Mouse (Mus musculus): ENCODE data around the gene Zfp57. TPM values are rescaled to one million over a fixed set of nuclear protein-coding genes. Genes with fewer than 3 reads are reported as not detected.

The Zfp57 gene
- polyA plus RNA-seq, 1 experiment: 16.5 TPM

DNA sequence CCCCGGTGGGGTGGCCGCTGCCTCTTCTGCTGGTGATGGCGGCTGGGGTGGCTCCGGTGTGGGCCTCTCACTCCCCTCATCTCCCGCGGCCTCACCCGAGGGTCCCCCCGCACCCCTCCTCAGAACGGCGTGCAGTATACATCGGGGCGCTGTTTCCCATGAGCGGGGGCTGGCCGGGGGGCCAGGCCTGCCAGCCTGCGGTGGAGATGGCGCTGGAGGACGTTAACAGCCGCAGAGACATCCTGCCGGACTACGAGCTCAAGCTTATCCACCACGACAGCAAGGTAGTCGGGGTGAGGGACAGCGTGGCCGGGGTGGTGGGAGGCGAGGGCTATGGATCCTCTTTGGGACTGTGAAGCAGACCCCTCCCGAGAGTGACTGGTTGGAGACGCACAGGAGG, 49.9 kb downstream of the Zfp57 start:
- Histone ChIP-seq H3K4me3 (ENCODE audit: control insufficient read depth, low read depth, low read length) (peak overlapping the region; percentile 75), H3K27ac (ENCODE audit: control insufficient read depth, insufficient read depth, low read depth, low read length) (no peak overlapping the region), H3K27me3 (ENCODE audit: control insufficient read depth, insufficient read depth, low read length) (no peaks in the 10 kb centered on the region; the same call in 1 of the 2 replicates), H3K4me1 (ENCODE audit: control insufficient read depth, insufficient read depth, low read length) (peaks cover 23% of the 10 kb centered on the region), H3K36me3 (ENCODE audit: control insufficient read depth, insufficient read depth, low read length) (no peaks in the 10 kb centered on the region)
- TF ChIP-seq POLR2A (IDR thresholded peaks at IDR 0.05; ENCODE audit: control insufficient read depth, low read depth, low read length) (no peak), CTCF (IDR thresholded peaks at IDR 0.05; ENCODE audit: control insufficient read depth, insufficient read depth, insufficient replicate concordance, low read depth, low read length) (no peak)

DNA sequence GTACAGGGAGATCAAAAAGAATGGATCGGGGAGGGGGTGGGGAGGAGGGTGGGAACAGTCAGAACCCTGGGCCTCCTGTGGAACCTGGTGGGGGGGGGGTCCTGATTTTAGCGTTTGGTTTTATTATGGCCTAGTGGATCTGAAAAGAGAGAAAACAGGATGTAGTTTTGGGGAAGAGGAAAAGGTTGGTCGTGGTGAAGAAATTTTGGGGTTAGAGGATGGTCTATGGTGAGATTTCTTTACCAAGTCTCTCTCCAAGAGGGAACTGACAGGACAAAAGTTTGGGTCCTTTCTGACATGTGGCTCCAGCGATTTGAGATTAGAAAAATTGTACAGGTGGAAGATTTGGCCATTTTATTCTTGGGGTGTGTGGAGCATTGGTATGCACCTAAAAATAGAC, 50.8 kb downstream of the Zfp57 start:
- no peaks in the 10 kb centered on the region for H3K27me3 ChIP-seq (ENCODE audit: control insufficient read depth, insufficient read depth, low read length)
- no peak overlapping the region for H3K27ac ChIP-seq (ENCODE audit: control insufficient read depth, insufficient read depth, low read depth, low read length)
- H3K4me1 ChIP-seq (ENCODE audit: control insufficient read depth, insufficient read depth, low read length): peaks cover 20% of the 10 kb centered on the region
- H3K36me3 ChIP-seq (ENCODE audit: control insufficient read depth, insufficient read depth, low read length): no peaks in the 10 kb centered on the region
- no peak overlapping the region for H3K4me3 ChIP-seq (ENCODE audit: control insufficient read depth, low read depth, low read length)
- TF ChIP-seq POLR2A (IDR thresholded peaks at IDR 0.05; ENCODE audit: control insufficient read depth, low read depth, low read length) (no peak), CTCF (IDR thresholded peaks at IDR 0.05; ENCODE audit: control insufficient read depth, insufficient read depth, insufficient replicate concordance, low read depth, low read length) (no peak)

- H3K4me3 ChIP-seq (ENCODE audit: control insufficient read depth, low read depth, low read length): peak overlapping the region; percentile 80
- no peak for TF ChIP-seq POLR2A (IDR thresholded peaks at IDR 0.05; ENCODE audit: control insufficient read depth, low read depth, low read length)
- TF ChIP-seq CTCF (IDR thresholded peaks at IDR 0.05; ENCODE audit: control insufficient read depth, insufficient read depth, insufficient replicate concordance, low read depth, low read length): no peak
- no peaks in the 10 kb centered on the region for H3K36me3 ChIP-seq (ENCODE audit: control insufficient read depth, insufficient read depth, low read length)
- no peaks in the 10 kb centered on the region for H3K27me3 ChIP-seq (ENCODE audit: control insufficient read depth, insufficient read depth, low read length)
- peaks cover 2% of the 10 kb centered on the region; the same call in 1 of the 2 replicates for H3K4me1 ChIP-seq (ENCODE audit: control insufficient read depth, insufficient read depth, low read length)
- no peak overlapping the region for H3K27ac ChIP-seq (ENCODE audit: control insufficient read depth, insufficient read depth, low read depth, low read length)
Observed at GRCm38 (mm10) chr17:37056957-37057356, 56.0 kb downstream of the Zfp57 start.

Other genes with a start within 250 kb of the Zfp57 start
- not detected in 2 replicates for gene H2-M10.5, start 228.3 kb upstream of the Zfp57 start, polyA plus RNA-seq (2012; rRNA removed)
- not detected in 2 replicates for gene H2-M10.6, start 189.0 kb upstream of the Zfp57 start, polyA plus RNA-seq (2012; rRNA removed)
- gene Trim26, start 164.0 kb upstream of the Zfp57 start, polyA plus RNA-seq (2012; rRNA removed): 18.5 and 22.0 TPM in 2 replicates
- gene Trim15, start 134.0 kb upstream of the Zfp57 start, polyA plus RNA-seq (2012; rRNA removed): not detected in 2 replicates
- gene Trim10, start 131.6 kb upstream of the Zfp57 start, polyA plus RNA-seq (2012; rRNA removed): 0.04 TPM in 1 of 2 replicates, not detected in the other
- gene Trim40, start 111.0 kb upstream of the Zfp57 start, polyA plus RNA-seq (2012; rRNA removed): not detected in 2 replicates
- gene Trim31, start 103.0 kb upstream of the Zfp57 start, polyA plus RNA-seq (2012; rRNA removed): not detected in 2 replicates
- 0.32 TPM in 2 replicates for gene Rnf39, start 58.2 kb upstream of the Zfp57 start, polyA plus RNA-seq (2012; rRNA removed)
- gene Ppp1r11, start 49.4 kb upstream of the Zfp57 start, polyA plus RNA-seq (2012; rRNA removed): 891 and 948 TPM in 2 replicates
- gene Znrd1, start 42.6 kb upstream of the Zfp57 start, polyA plus RNA-seq (2012; rRNA removed): 51.9 and 53.2 TPM in 2 replicates
- gene Znrd1as, start 42.6 kb upstream of the Zfp57 start, polyA plus RNA-seq (2012; rRNA removed): 60.1 and 64.5 TPM in 2 replicates
- 0.56 and 1.0 TPM in 2 replicates for gene 2410137M14Rik, start 19.9 kb upstream of the Zfp57 start, polyA plus RNA-seq (2012; rRNA removed)
- 1.6 and 2.8 TPM in 2 replicates for gene H2-M5, start 11.6 kb upstream of the Zfp57 start, polyA plus RNA-seq (2012; rRNA removed)
- 0.05 TPM in 1 of 2 replicates, not detected in the other for gene Mog, start 22.2 kb downstream of the Zfp57 start, polyA plus RNA-seq (2012; rRNA removed)
- gene Gabbr1, start 44.8 kb downstream of the Zfp57 start, polyA plus RNA-seq (2012; rRNA removed): 11.4 and 12.3 TPM in 2 replicates
- not detected in 2 replicates for gene Olfr90, start 87.3 kb downstream of the Zfp57 start, polyA plus RNA-seq (2012; rRNA removed)
- 0.11 and 0.22 TPM in 2 replicates for gene Olfr91, start 97.1 kb downstream of the Zfp57 start, polyA plus RNA-seq (2012; rRNA removed)
- not detected in 2 replicates for gene Olfr92, start 118.9 kb downstream of the Zfp57 start, polyA plus RNA-seq (2012; rRNA removed)
- gene Olfr93, start 160.3 kb downstream of the Zfp57 start, polyA plus RNA-seq (2012; rRNA removed): 0.85 TPM in 1 of 2 replicates, not detected in the other
- not detected in 2 replicates for gene Ubd, start 192.7 kb downstream of the Zfp57 start, polyA plus RNA-seq (2012; rRNA removed)
- gene Olfr94, start 199.8 kb downstream of the Zfp57 start, polyA plus RNA-seq (2012; rRNA removed): not detected in 2 replicates
- not detected in 2 replicates for gene Olfr95, start 212.0 kb downstream of the Zfp57 start, polyA plus RNA-seq (2012; rRNA removed)
- gene Olfr96, start 219.0 kb downstream of the Zfp57 start, polyA plus RNA-seq (2012; rRNA removed): not detected in 2 replicates
- gene Olfr97, start 236.2 kb downstream of the Zfp57 start, polyA plus RNA-seq (2012; rRNA removed): 0.08 TPM in 1 of 2 replicates, not detected in the other